Mouse (Mus musculus): ENCODE results near the gene Heyl.

The Heyl gene

DNA sequence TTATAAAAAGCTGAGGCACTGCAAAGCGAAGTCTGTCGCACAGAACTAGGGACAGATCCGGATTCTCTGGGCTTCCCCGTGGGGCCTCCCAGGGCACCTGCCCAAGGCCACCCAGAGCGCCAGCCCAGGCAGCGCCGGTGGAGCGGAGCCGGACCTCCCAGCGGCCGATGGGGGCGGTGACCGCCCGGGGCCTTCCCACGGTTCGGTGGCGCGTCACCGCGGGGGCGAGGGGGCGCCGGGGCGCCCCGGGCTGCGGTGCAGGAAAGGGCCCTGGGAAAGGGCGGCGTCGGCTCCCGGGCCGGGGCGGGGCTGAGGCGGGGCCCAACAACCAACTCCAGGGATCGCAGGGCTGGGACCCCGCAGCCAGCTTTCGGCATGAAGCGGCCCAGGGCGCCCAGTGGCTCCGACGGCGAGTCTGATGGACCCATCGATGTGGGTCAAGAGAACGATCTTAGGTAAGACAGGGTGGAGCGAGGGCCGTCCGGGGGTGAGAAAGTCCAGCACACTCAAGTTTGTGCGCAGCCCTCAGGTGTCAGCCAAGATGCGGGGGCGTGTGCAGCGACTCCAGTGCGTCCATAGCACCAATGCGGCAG, at the start of gene Heyl:
TSS of gene Heyl (plus strand) at position 65 of the 593 bp plus-strand sequence.
- no peak for DNase-seq (ENCODE audit: low spot score in 2 of 2)

DNA sequence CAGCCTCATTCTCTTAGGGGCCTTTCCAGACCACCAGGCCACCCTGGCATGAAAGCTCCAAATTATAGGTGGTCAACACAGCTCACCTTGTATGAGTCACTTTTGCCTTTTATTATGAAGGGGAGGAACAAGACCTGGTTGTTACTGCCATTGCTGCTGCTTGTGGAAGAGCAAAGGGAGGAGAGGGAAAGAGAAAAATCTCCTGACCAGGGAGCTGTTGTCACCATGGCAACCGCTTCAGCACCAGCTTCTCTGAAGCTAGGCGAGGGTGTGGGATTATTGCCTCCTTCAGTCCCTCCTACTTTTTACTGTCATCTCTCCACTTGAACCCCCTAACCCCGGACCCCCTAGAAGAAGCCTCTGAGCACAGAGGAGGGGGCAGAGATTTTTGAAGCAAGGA, 48.5 kb upstream of the Heyl start:
- no peak for DNase-seq (ENCODE audit: low spot score in 2 of 2)

GRCm38 (mm10) chr4:123192336-123192735, 41.0 kb upstream of the Heyl start:
- DNase-seq (ENCODE audit: low spot score in 2 of 2): no peak

GRCm38 (mm10) chr4:123193791-123194190, 39.6 kb upstream of the Heyl start:
- DNase-seq (ENCODE audit: low spot score in 2 of 2): no peak

GRCm38 (mm10) chr4:123196695-123197094, 36.7 kb upstream of the Heyl start:
- DNase-seq (ENCODE audit: low spot score in 2 of 2): no peak

- DNase-seq (ENCODE audit: low spot score in 2 of 2): peak in 1 of 2 experiments; percentile 72
These were observed 32.6 kb upstream of the Heyl start for GRCm38 (mm10) chr4:123200771-123201185.

GRCm38 (mm10) chr4:123201186-123202093, 31.9 kb upstream of the Heyl start, which contains the start of gene Nt5c1a:
TSS of gene Nt5c1a (plus strand) at chr4:123201504.
- no peak for DNase-seq (ENCODE audit: low spot score in 2 of 2)

- no peak for DNase-seq (ENCODE audit: low spot score in 2 of 2)
These were observed 31.3 kb upstream of the Heyl start for GRCm38 (mm10) chr4:123202094-123202420.

GRCm38 (mm10) chr4:123207337-123207736, 26.0 kb upstream of the Heyl start:
- DNase-seq (ENCODE audit: low spot score in 2 of 2): no peak

DNA sequence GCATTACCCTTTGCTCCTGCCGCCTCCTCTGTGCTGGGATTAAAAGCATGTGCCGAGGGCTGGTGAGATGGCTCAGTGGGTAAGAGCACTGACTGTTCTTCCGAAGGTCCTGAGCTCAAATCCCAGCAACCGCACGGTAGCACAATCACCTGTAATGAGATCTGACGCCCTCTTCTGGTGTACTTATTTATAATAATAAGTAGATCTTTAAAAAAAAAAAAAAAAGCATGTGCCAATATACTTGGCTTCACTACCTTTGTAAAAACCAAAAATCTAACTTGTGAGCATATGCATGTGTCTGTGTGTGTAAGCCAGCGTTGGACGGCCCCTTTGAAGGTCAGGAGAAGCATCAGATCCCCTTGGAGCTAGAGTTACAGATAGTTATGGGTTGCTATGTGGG, 22.4 kb upstream of the Heyl start:
- DNase-seq (ENCODE audit: low spot score in 2 of 2): no peak

DNA sequence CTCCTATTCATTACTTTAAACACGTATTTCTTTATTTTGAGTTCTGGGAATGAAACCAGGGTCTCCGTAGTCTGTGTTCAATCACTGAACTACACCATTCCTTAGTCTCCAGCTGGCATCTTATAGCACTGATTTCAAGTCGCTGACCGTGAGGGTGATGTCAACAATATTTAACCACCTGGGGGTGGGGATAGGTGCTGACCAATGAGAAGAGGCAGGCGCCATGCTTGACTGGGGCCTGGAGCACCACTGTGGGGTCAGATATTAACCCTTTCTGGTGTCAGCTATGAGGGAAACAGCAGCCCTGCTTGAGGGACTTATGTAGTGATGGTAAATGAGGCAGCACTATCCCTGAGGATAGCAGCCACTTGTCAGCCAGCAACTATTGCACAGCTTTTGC, 21.9 kb upstream of the Heyl start:
- no peak for DNase-seq (ENCODE audit: low spot score in 2 of 2)

DNA sequence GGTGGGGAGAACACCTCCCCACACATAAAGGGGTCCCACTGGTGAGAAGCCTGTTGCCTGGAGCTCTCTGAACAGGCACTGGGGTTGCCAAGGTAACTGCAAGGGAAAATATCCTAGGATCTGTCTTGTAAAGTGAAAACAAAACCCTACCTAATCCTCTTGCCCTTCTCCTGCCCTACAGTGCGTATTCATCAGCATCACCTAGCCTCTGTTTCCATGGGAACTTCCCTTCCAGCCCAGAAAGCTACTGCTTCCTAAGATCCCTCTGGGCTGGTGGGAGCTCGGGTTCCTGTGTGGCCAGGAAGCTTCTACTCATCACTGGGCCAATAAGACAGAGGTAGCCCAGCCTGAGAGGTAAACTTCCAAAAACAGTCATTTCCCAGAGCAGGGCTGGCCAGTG, 21.0 kb upstream of the Heyl start:
- no peak for DNase-seq (ENCODE audit: low spot score in 2 of 2)

DNA sequence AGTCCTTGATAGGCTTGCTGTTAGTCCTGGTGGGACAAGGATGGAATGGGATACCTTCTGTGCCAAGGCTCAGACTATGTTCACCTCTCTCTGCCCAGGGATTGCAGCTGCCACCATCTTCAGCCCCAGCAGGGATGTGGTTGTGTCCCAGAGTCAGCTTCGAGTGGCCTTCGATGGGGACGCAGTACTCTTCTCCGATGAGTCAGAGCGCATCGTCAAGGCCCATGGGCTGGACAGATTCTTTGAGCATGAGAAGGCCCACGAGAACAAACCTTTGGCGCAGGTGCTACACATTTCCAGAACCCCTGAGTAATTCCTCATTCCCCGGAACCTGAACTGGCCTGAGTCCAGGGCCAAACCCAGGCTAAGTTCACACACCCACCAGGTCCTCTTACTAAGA, 19.4 kb upstream of the Heyl start:
- DNase-seq (ENCODE audit: low spot score in 2 of 2): no peak

GRCm38 (mm10) chr4:123215367-123215766, 18.0 kb upstream of the Heyl start:
- DNase-seq (ENCODE audit: low spot score in 2 of 2): no peak

GRCm38 (mm10) chr4:123216782-123217181, 16.6 kb upstream of the Heyl start:
- no peak for DNase-seq (ENCODE audit: low spot score in 2 of 2)

GRCm38 (mm10) chr4:123219720-123220357, 13.5 kb upstream of the Heyl start:
- DNase-seq (ENCODE audit: low spot score in 2 of 2): peak in 1 of 2 experiments; percentile 75

- DNase-seq (ENCODE audit: low spot score in 2 of 2): no peak
These were observed 12.7 kb upstream of the Heyl start for GRCm38 (mm10) chr4:123220637-123221036.

GRCm38 (mm10) chr4:123223309-123223708, 10.0 kb upstream of the Heyl start:
- no peak for DNase-seq (ENCODE audit: low spot score in 2 of 2)

- no peak for DNase-seq (ENCODE audit: low spot score in 2 of 2)
These were observed 7.5 kb upstream of the Heyl start for GRCm38 (mm10) chr4:123225718-123226403.

DNA sequence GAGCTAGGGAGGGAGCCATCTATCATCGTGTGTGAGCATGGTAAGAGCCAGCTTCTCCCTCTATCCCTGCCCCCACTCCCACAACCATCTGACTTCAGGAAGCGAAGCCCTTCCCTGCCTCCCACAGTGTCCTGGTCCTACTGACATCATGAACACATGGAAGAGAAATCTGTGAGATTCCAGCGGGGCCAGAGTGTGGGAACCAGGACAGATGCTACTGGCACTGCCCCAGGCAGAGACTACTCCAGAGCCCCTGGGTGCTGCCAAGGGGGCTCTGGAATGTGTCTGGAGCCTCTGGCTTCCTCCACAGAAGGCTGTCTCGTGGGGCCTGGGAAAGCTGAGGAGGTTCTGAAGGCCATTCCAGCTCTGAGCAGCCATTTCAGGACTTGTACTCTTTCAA, 5.6 kb upstream of the Heyl start:
- no peak for DNase-seq (ENCODE audit: low spot score in 2 of 2)

GRCm38 (mm10) chr4:123228270-123228669, 5.1 kb upstream of the Heyl start:
- no peak for DNase-seq (ENCODE audit: low spot score in 2 of 2)

- DNase-seq (ENCODE audit: low spot score in 2 of 2): no peak
These were observed 4.2 kb upstream of the Heyl start for GRCm38 (mm10) chr4:123229166-123229565.

All from frontal cortex, postnatal 14 days (tissue).